Mouse (Mus musculus) limb, embryonic 11.5 days (tissue): Measurements from ENCODE around the gene Mtx2. TPM values are rescaled to one million over a fixed set of nuclear protein-coding genes. Genes with fewer than 3 reads are reported as not detected.

ENCODE experiments used
- polyA plus RNA-seq: library from polyadenylated mRNA; unstranded; fragments of >200 nt; fragmentation: Nextera tagmentation; extraction: Ambion mirVana; gene quantifications from 2 replicates; pipeline ENCODE4 v1.2.1, GENCODE M21; 2014

Gene Mtx2
- polyA plus RNA-seq, 1 experiment from 2014 or later: 131 TPM

Other genes with a start within 250 kb of the Mtx2 start
- gene Lnpk, start 246.4 kb upstream of the Mtx2 start, polyA plus RNA-seq: 48.1 and 52.2 TPM in 2 replicates
- gene Evx2, start 166.2 kb upstream of the Mtx2 start, polyA plus RNA-seq: 3.3 and 3.8 TPM in 2 replicates
- gene Hoxd13, start 157.5 kb upstream of the Mtx2 start, polyA plus RNA-seq: 55.3 and 59.8 TPM in 2 replicates
- 80.7 and 82.2 TPM in 2 replicates for gene Hoxd12, start 150.8 kb upstream of the Mtx2 start, polyA plus RNA-seq
- gene Hoxd11, start 146.2 kb upstream of the Mtx2 start, polyA plus RNA-seq: 59.6 and 64.4 TPM in 2 replicates
- 52.0 and 55.0 TPM in 2 replicates for gene Hoxd10, start 133.9 kb upstream of the Mtx2 start, polyA plus RNA-seq
- gene Hoxd9, start 128.1 kb upstream of the Mtx2 start, polyA plus RNA-seq: 17.1 and 24.1 TPM in 2 replicates
- 11.6 and 13.1 TPM in 2 replicates for gene Hoxd8, start 121.2 kb upstream of the Mtx2 start, polyA plus RNA-seq
- gene Hoxd3, start 113.9 kb upstream of the Mtx2 start, polyA plus RNA-seq: 1.2 and 1.4 TPM in 2 replicates
- gene Hoxd4, start 113.9 kb upstream of the Mtx2 start, polyA plus RNA-seq: 0.84 and 1.9 TPM in 2 replicates
- 0.45 and 0.55 TPM in 2 replicates for gene Gm28230, start 99.1 kb upstream of the Mtx2 start, polyA plus RNA-seq
- gene Hoxd1, start 62.8 kb upstream of the Mtx2 start, polyA plus RNA-seq: 0.17 and 0.30 TPM in 2 replicates